Mouse (Mus musculus) cerebellum, postnatal 25 days (tissue): Measurements from ENCODE around the gene Rpl14.

Experiments
- DNase-seq, 2 experiments: peaks; one replicate each; pipeline ENCODE4 v3.0.0; 2021; ENCODE audit warnings: mixed read lengths in 2 of 2

The Rpl14 gene

GRCm38 (mm10) chr9:120618101-120618500, 46.9 kb downstream of the Rpl14 start:
- DNase-seq = no peak

GRCm38 (mm10) chr9:120619347-120619708, 48.1 kb downstream of the Rpl14 start:
- DNase-seq = no peak

GRCm38 (mm10) chr9:120619709-120620408, 48.6 kb downstream of the Rpl14 start:
- peak; percentile 83 to 87 for DNase-seq

GRCm38 (mm10) chr9:120620409-120620745, 49.1 kb downstream of the Rpl14 start:
- no peak for DNase-seq
